Mouse (Mus musculus) ES-Bruce4 (cell line): ENCODE measurements at regions not wholly inside any gene's neighbourhood (a gene's known extent, or its start where the extent isn't known, plus 50 kb on each side); places are given as distances from the start of the nearest gene placed in this dataset.

ENCODE experiments used
- CTCF ChIP-seq: IDR thresholded peaks from one replicate; pipeline ENCODE4 v1.8.1; 2011; ENCODE audit warnings: low read depth, low read length
- EP300 ChIP-seq: IDR thresholded peaks from 2 replicates; pipeline ENCODE4 v1.6.1; 2011; ENCODE audit warnings: low read depth, low read length; ENCODE audit not compliant: insufficient read depth
- POLR2A ChIP-seq: IDR thresholded peaks from one replicate; pipeline ENCODE4 v1.8.1; 2011; ENCODE audit warnings: low read length; ENCODE audit not compliant: insufficient read depth

- TF ChIP-seq CTCF: no peak
- TF ChIP-seq EP300: no peak
- TF ChIP-seq POLR2A: no peak
Measured at GRCm38 (mm10) chr2:116440252-116440651, 374.6 kb upstream of the Meis2 start.
